8 mouse cellular contexts compared by ENCODE assay signal in genomic region chr6:124809775-124810538, GRCm38 (mm10). TPM values are rescaled to one million over a fixed set of nuclear protein-coding genes. Genes with fewer than 3 reads are reported as not detected.
DNase-seq lines count a peak whose midpoint lies in the region; ATAC-seq and TF ChIP-seq lines count a peak whose summit lies in the region.

No protein-coding gene starts in this region.

- H3K4me2 ChIP-seq in kidney, embryonic 14.5 days (replicated peaks; ENCODE audit: low read depth, low read length), result peak overlapping the region; percentile 89
- H3K4me2 ChIP-seq in heart, postnatal 0 days (ENCODE audit: low read depth, low read length), result peak overlapping the region; percentile 70
- peak overlapping the region; percentile 92 for H3K4me2 ChIP-seq in midbrain, embryonic 12.5 days (replicated peaks)

- H3K4me1 ChIP-seq in kidney, embryonic 14.5 days (ENCODE audit: control insufficient read depth, insufficient read depth, low read length), result peaks cover 31% of the 10 kb centered on the region
- peaks cover 40% of the 10 kb centered on the region for H3K4me1 ChIP-seq in bone marrow macrophage, adult 2 months (ENCODE audit: control insufficient read depth, insufficient read depth, low read length)
- H3K4me1 ChIP-seq in heart, postnatal 0 days (ENCODE audit: control insufficient read depth, insufficient read depth), result peaks cover 22% of the 10 kb centered on the region
- H3K4me1 ChIP-seq in midbrain, embryonic 12.5 days, result peaks cover 59% of the 10 kb centered on the region

- H3K9ac ChIP-seq in kidney, embryonic 14.5 days (ENCODE audit: low read depth, low read length), result peak overlapping the region; percentile 64
- no peak overlapping the region; the same call in 1 of the 2 replicates for H3K9ac ChIP-seq in heart, postnatal 0 days (replicated peaks; ENCODE audit: low read depth, low read length)
- peak overlapping the region; percentile 58 for H3K9ac ChIP-seq in midbrain, embryonic 12.5 days (replicated peaks)

- WGBS in kidney, embryonic 14.5 days, result 50% methylated on average over 14 of the region's 14 CpGs
- 33% methylated on average over 14 of the region's 14 CpGs for WGBS in heart, postnatal 0 days
- 45% methylated on average over 14 of the region's 14 CpGs for WGBS in midbrain, embryonic 12.5 days

- no peaks in the 10 kb centered on the region for H3K27me3 ChIP-seq in kidney, embryonic 14.5 days (ENCODE audit: control insufficient read depth, insufficient read depth, low read length)
- no peaks in the 10 kb centered on the region for H3K27me3 ChIP-seq in heart, postnatal 0 days (ENCODE audit: control insufficient read depth, insufficient read depth, low read length)
- no peaks in the 10 kb centered on the region for H3K27me3 ChIP-seq in midbrain, embryonic 12.5 days

- H3K4me3 ChIP-seq in kidney, embryonic 14.5 days (ENCODE audit: low read length), result peak overlapping the region; percentile 53
- H3K4me3 ChIP-seq in bone marrow macrophage, adult 2 months (ENCODE audit: insufficient read depth, low read length), result peak overlapping the region; percentile 89
- H3K4me3 ChIP-seq in heart, postnatal 0 days (ENCODE audit: low read depth, low read length), result peak overlapping the region; percentile 54
- peak overlapping the region; percentile 52 for H3K4me3 ChIP-seq in midbrain, embryonic 12.5 days

- TF ChIP-seq POLR2A in bone marrow macrophage, adult 2 months (IDR thresholded peaks at IDR 0.05; ENCODE audit: borderline replicate concordance, low read depth, low read length), result no peak

- no peak; the same call in 1 of the 2 replicates for TF ChIP-seq CTCF in bone marrow macrophage, adult 2 months (IDR thresholded peaks at IDR 0.05; ENCODE audit: low read depth, low read length)
- TF ChIP-seq CTCF in heart, postnatal 0 days (IDR thresholded peaks at IDR 0.05; ENCODE audit: low read depth), result no peak

- H3K36me3 ChIP-seq in kidney, embryonic 14.5 days (ENCODE audit: control insufficient read depth, insufficient read depth, low read length), result peaks cover 24% of the 10 kb centered on the region
- peaks cover 18% of the 10 kb centered on the region for H3K36me3 ChIP-seq in heart, postnatal 0 days (replicated peaks; ENCODE audit: control insufficient read depth, insufficient read depth, low read length)
- H3K36me3 ChIP-seq in midbrain, embryonic 12.5 days, result peaks cover 22% of the 10 kb centered on the region

- no peaks in the 10 kb centered on the region for H3K9me3 ChIP-seq in kidney, embryonic 14.5 days (ENCODE audit: control insufficient read depth, low read length)
- H3K9me3 ChIP-seq in heart, postnatal 0 days (replicated peaks; ENCODE audit: control insufficient read depth, low read length), result no peaks in the 10 kb centered on the region
- H3K9me3 ChIP-seq in midbrain, embryonic 12.5 days, result no peaks in the 10 kb centered on the region

- peak overlapping the region; percentile 92; the same call in 1 of the 2 replicates for H3K27ac ChIP-seq in kidney, embryonic 14.5 days (ENCODE audit: low read depth, low read length)
- no peak overlapping the region for H3K27ac ChIP-seq in bone marrow macrophage, adult 2 months (ENCODE audit: insufficient read depth, low read depth, low read length)
- peak overlapping the region; percentile 78 for H3K27ac ChIP-seq in heart, postnatal 0 days (ENCODE audit: low read depth)
- H3K27ac ChIP-seq in midbrain, embryonic 12.5 days (replicated peaks), result peak overlapping the region; percentile 78

- TF ChIP-seq EP300 in heart, postnatal 0 days (IDR thresholded peaks at IDR 0.05; ENCODE audit: low read depth), result 0 out of 2 replicates have a peak, but pooled peaks have one; percentile 34

- ATAC-seq in kidney, embryonic 14.5 days (ENCODE audit: low FRiP score, low TSS enrichment), result peak; percentile 0; the same call in 1 of the 2 replicates
- ATAC-seq in heart, postnatal 0 days (ENCODE audit: insufficient read depth, low read depth), result no peak
- no peak for ATAC-seq in midbrain, embryonic 12.5 days (ENCODE audit: low FRiP score, low read depth)

- DNase-seq in kidney, adult 8-10 months, result no peak
- DNase-seq in heart, postnatal 0 days (ENCODE audit: low spot score), result no peak
- no peak for DNase-seq in spleen, postnatal 14 days (ENCODE audit: low spot score in 2 of 2)
- DNase-seq in right cerebral cortex, adult 18-20 months, result no peak
- DNase-seq in left cerebral cortex, adult 11 months (ENCODE audit: low spot score), result no peak

RNA-seq across cellular contexts. Expression of gene Spsb2, which starts 1.5 kb away (rescaled TPM):
- 8.7 and 11.4 TPM in 2 replicates for polyA plus RNA-seq in kidney, embryonic 14.5 days (2014; fragmentation: Nextera tagmentation; extraction: Ambion mirVana)
- polyA plus RNA-seq in bone marrow macrophage, adult 2 months (2012; ENCODE audit: insufficient read depth, insufficient read length, missing spikeins), result 31.4 and 43.6 TPM in 2 replicates
- 5.9 and 17.6 TPM in 2 replicates for total RNA-seq in heart, postnatal 0 days (2014; rRNA removed; ENCODE audit: low replicate concordance)
- 7.0 and 7.7 TPM in 2 replicates for polyA plus RNA-seq in heart, postnatal 0 days (2015; fragmentation: Nextera tagmentation; extraction: Ambion mirVana)
- polyA plus RNA-seq in midbrain, embryonic 12.5 days (2016; fragmentation: Nextera tagmentation; extraction: Ambion mirVana), result 8.1 and 8.6 TPM in 2 replicates

RNA-seq across cellular contexts. Expression of gene Tpi1, which starts 4.1 kb away (rescaled TPM):
- 643 and 681 TPM in 2 replicates for polyA plus RNA-seq in kidney, embryonic 14.5 days (2014; fragmentation: Nextera tagmentation; extraction: Ambion mirVana)
- polyA plus RNA-seq in bone marrow macrophage, adult 2 months (2012; ENCODE audit: insufficient read depth, insufficient read length, missing spikeins), result 224 and 232 TPM in 2 replicates
- total RNA-seq in heart, postnatal 0 days (2014; rRNA removed; ENCODE audit: low replicate concordance), result 1,544 and 1,648 TPM in 2 replicates
- polyA plus RNA-seq in heart, postnatal 0 days (2015; fragmentation: Nextera tagmentation; extraction: Ambion mirVana), result 1,138 and 1,142 TPM in 2 replicates
- polyA plus RNA-seq in midbrain, embryonic 12.5 days (2016; fragmentation: Nextera tagmentation; extraction: Ambion mirVana), result 423 and 428 TPM in 2 replicates

RNA-seq across cellular contexts. Expression of gene Usp5, which starts 19.3 kb away (rescaled TPM):
- 102 and 139 TPM in 2 replicates for polyA plus RNA-seq in kidney, embryonic 14.5 days (2014; fragmentation: Nextera tagmentation; extraction: Ambion mirVana)
- polyA plus RNA-seq in bone marrow macrophage, adult 2 months (2012; ENCODE audit: insufficient read depth, insufficient read length, missing spikeins), result 62.3 and 65.0 TPM in 2 replicates
- 92.2 and 126 TPM in 2 replicates for total RNA-seq in heart, postnatal 0 days (2014; rRNA removed; ENCODE audit: low replicate concordance)
- 66.4 and 73.5 TPM in 2 replicates for polyA plus RNA-seq in heart, postnatal 0 days (2015; fragmentation: Nextera tagmentation; extraction: Ambion mirVana)
- 213 and 214 TPM in 2 replicates for polyA plus RNA-seq in midbrain, embryonic 12.5 days (2016; fragmentation: Nextera tagmentation; extraction: Ambion mirVana)

RNA-seq across cellular contexts. Expression of gene Cdca3, which starts 19.4 kb away (rescaled TPM):
- 201 and 232 TPM in 2 replicates for polyA plus RNA-seq in kidney, embryonic 14.5 days (2014; fragmentation: Nextera tagmentation; extraction: Ambion mirVana)
- 70.1 and 76.5 TPM in 2 replicates for polyA plus RNA-seq in bone marrow macrophage, adult 2 months (2012; ENCODE audit: insufficient read depth, insufficient read length, missing spikeins)
- 95.9 and 127 TPM in 2 replicates for total RNA-seq in heart, postnatal 0 days (2014; rRNA removed; ENCODE audit: low replicate concordance)
- 51.6 and 52.9 TPM in 2 replicates for polyA plus RNA-seq in heart, postnatal 0 days (2015; fragmentation: Nextera tagmentation; extraction: Ambion mirVana)
- polyA plus RNA-seq in midbrain, embryonic 12.5 days (2016; fragmentation: Nextera tagmentation; extraction: Ambion mirVana), result 168 and 169 TPM in 2 replicates

RNA-seq across cellular contexts. Expression of gene Gnb3, which starts 30.1 kb away (rescaled TPM):
- 0.84 and 1.3 TPM in 2 replicates for polyA plus RNA-seq in kidney, embryonic 14.5 days (2014; fragmentation: Nextera tagmentation; extraction: Ambion mirVana)
- polyA plus RNA-seq in bone marrow macrophage, adult 2 months (2012; ENCODE audit: insufficient read depth, insufficient read length, missing spikeins), result not detected in 2 replicates
- 0.50 and 4.2 TPM in 2 replicates for total RNA-seq in heart, postnatal 0 days (2014; rRNA removed; ENCODE audit: low replicate concordance)
- 2.8 and 3.3 TPM in 2 replicates for polyA plus RNA-seq in heart, postnatal 0 days (2015; fragmentation: Nextera tagmentation; extraction: Ambion mirVana)
- 5.5 TPM in 2 replicates for polyA plus RNA-seq in midbrain, embryonic 12.5 days (2016; fragmentation: Nextera tagmentation; extraction: Ambion mirVana)
